Mouse (Mus musculus) adrenal gland, postnatal 10 days (tissue): ENCODE data around the gene Furin. TPM values are rescaled to one million over a fixed set of nuclear protein-coding genes. Genes with fewer than 3 reads are reported as not detected.
"Not testable (repeated sequence)": the region's sequence is repeated elsewhere in the genome, so short reads cannot be mapped to it uniquely, and the experiment has no call there.

Source experiments
- DNase-seq: peaks from one replicate; pipeline ENCODE4 v3.0.0; 2021; ENCODE audit warnings: mixed read lengths
- total RNA-seq, 2 experiments: library from RNA; stranded (reverse); gene quantifications; 2 replicates each; pipeline ENCODE4 v1.2.3; 2021

Gene Furin
- total RNA-seq, 2 experiments from 2014 or later, result 113 to 129 TPM

DNA sequence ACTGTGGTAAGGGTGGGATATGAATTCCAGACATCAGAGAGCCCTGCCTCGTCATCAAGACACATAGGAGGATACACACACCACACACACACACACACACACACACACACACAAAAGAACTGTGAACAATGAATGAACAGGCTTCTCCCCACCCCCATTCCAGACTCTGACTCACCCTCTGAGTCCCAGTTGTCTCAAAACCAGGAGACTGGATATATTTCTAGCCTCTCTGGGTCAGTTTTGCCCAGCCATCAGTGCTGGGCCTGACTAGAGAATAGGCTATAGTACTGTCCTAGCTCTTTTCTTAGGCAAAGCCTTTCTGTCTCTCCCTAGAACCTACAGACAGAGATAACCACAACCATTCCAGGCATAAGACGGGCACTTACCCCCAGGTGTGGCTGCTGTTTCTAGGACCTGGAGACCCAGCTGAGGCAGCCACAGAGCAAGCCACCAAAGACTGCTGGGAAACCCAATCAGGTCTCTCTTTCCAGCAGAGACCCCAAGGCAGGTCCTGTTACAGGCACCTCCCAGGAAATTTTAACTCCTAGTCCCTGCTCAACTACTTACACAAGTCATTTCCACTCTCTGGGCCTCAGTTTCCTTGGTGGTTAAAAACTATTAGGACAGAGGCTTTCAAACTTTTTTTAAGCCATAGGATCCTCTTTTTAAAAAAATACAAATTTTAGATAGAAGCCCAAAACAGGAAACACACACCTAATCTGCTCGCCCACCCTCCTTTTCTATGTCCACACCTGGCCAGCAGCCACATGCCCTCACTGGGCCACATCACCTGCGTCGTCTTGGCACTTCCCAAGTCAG is 4.0 kb downstream of the Furin start:
- peak; percentile 65 for DNase-seq

DNA sequence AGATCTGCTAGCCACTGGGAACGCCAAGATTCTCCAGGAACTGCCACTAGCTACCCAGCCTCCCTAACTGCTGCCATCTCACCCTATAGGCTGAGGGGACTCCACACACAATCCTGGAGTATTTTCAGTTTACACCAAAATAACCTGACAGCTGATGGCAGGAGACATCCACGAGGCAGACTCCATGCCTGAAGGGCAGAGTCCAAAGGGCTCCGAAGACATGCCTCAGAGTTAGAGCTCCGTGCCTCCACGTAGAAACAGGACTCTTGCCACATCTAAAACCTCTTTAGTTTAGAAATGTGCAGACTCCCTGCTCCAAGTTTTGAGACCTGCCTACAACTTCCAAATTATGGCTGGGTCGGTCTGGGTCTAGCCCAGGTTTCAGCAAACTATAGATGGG is 4.7 kb downstream of the Furin start:
- no peak for DNase-seq

GRCm38 (mm10) chr7:80400099-80400498 is 5.1 kb downstream of the Furin start:
- DNase-seq, result peak; percentile 85

DNA sequence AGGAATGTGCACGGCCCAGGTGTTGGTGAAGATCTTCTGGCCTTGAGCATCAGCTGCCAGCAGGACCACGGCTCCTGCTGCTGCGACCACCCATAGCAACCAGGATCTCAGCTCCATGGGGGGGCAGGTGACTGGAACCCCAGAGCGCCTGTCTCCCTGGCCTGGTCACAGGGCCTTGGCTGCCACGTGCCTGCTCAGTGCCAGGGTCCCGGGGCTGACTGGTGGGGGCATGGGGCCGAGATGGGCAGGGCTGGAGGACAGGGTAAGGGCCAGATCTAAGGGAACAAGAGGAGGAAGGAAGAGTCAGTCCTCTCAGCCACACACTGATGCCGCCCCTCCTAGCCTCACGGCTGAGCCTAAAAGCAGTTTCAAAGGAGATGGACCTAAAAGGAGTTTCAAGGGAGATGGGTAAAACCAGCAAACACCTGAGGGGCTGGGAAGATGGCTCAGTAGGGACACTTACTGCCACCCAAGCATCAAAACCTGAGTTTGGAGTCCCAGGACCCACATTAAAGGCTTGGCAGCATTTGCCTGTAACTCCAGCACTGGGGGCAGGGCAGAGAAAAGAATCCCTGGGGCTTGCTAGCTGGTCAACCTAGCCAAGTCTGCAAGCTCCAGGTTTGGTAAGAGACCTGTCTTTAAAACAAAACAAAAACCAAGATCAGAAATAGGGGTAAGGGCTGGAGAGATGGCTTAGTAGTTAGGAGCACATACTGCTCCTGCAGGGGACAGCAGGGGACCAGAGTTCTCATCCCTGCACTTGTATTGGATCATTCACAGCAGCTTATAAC is 6.4 kb downstream of the Furin start:
- DNase-seq, result peak; percentile 61

DNA sequence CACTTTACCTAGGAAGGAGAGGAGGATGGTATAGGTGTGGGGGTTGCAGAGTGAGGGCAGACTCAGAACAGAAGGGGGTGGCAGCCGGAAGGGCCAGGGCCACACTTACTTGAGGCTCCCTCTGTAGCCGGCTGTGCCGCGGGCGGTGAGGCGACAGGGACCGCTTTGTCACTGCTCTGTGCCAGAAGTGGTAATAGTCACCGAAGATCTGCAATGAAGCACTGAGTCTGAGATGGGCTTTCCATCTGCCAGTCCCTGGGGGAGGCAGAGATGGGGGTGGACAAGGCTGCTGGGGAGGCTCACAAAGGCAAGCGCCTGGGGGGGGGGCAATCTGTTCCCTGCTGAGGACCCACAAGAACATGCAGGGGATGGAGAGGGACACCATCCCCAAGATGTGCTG is 7.2 kb downstream of the Furin start:
- DNase-seq, result no peak

DNA sequence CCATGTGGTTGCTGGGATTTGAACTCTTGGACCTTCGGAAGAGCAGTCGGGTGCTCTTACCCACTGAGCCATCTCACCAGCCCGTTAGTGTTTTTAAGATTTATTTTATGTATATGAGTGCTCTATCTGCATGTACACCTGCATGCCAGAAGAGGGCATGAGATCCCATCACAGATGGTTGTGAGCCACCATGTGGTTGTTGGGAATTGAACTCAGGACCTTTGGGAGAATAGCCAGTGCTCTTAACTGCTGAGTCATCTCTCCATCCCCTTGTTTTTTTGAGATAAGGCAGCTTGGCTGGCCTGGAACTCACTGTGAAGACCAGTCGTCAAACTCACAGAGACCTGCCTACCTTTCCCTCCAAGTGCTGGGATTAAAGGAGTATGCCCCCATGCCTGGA is 8.8 kb downstream of the Furin start:
- not testable (repeated sequence) for DNase-seq

GRCm38 (mm10) chr7:80394600-80394999 is 10.6 kb downstream of the Furin start:
- DNase-seq, result no peak

GRCm38 (mm10) chr7:80392119-80392518 is 13.1 kb downstream of the Furin start:
- no peak for DNase-seq

DNA sequence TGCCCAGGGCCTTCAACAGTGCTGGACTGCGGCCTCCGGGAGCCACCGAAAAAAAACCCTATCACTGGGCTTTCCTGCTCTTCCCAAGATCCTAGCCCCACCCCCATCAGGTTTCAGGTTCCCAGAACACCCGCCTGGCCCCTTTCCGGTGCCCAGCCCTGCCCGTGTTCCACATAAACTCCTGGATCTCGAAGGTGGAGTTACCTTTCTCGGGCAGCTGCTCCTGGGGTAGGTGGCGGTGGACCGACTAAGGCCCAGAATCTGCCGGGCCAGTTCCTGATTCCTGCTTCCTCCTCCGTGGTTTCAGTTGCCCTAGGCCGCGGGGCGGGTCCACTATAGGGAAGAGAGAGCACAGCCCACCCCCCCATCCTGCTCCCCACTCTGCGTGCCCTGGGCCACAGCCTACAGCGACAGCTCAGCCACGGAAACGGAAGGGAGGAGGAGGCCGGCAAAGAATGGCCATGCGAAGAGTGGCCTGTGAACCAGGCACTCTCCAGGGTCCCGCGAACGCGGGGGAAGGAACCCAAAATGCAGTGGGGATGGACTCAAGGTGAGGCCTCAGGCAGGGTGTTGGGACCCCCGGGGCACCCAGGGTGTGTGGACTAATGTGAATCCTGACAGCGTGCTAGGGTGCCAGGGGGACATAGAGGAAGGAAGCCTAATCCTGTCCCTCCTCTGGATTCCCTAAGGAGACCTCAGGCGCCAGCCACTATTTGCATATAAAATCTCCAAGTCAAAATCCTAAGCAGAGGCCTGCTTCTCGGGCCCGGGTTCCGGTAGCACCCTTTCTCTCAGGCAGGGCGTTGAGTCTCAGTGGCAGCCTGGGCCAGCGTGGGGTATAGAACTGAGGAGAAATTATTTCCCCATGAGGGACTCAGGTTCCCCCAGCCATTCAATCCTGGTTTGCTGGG is 17.3 kb downstream of the Furin start, which contains the start of gene Fes:
Fes (minus strand) TSS at position 314 of the 911 bp plus-strand sequence.
- peak; percentile 71 for DNase-seq

DNA sequence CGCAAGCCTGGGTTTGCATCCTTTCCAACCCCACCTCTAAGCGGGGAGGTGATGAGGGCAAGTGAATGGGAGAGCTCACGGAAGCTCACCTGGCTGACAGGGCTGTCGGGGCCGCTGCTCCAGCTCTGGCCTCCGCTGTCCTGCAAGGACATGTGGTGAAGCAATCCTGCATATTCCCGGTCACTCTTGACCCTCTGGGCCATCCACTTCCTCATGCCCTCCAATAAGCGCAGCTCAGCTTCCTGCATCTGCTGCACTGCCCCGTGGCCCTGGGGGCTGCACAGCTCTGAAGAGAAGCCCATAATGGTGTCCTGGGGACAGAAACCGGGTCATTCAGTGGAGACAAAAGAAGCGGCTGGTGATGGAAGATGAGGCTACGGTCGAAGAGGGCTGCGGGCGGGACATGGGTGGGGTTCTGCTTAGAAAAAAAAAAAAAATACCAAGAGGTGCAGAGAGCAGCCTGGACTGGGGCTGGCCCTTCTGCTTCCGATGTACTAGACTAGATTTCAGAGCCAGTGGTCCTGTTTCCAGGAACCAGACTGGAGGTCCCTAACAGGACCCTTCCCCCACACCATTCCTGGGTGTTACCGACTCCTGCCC is 18.1 kb downstream of the Furin start:
- DNase-seq, result peak; percentile 41

- peak; percentile 96 for DNase-seq
Measured at GRCm38 (mm10) chr7:80386235-80386930, 18.9 kb downstream of the Furin start.

GRCm38 (mm10) chr7:80382919-80383318 is 22.3 kb downstream of the Furin start:
- no peak for DNase-seq

DNA sequence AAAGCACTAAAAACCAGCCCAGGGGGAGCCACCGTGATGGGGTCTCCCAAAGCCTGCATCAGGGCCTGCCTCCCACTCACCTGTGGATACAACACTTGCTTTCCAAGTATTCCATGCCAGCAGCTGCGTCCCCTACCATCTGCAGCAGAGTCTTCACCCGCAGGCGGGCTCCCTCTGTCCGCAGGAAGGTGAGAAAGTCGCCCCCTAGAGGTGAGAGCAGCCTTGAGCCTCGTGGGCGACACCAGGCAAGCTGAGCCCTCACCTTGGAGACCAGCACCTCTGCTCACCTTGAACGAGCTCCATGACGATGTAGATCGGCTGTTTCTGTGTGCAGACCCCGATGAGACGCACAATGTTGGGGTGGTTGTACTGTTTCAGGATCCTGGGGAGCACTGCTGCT is 25.7 kb downstream of the Furin start:
- peak; percentile 57 for DNase-seq

GRCm38 (mm10) chr7:80377471-80377870 is 27.8 kb downstream of the Furin start:
- peak; percentile 83 for DNase-seq

GRCm38 (mm10) chr7:80376192-80376591 is 29.0 kb downstream of the Furin start:
- no peak for DNase-seq

- DNase-seq, result no peak
Measured at GRCm38 (mm10) chr7:80375376-80376039, 29.7 kb downstream of the Furin start.

DNA sequence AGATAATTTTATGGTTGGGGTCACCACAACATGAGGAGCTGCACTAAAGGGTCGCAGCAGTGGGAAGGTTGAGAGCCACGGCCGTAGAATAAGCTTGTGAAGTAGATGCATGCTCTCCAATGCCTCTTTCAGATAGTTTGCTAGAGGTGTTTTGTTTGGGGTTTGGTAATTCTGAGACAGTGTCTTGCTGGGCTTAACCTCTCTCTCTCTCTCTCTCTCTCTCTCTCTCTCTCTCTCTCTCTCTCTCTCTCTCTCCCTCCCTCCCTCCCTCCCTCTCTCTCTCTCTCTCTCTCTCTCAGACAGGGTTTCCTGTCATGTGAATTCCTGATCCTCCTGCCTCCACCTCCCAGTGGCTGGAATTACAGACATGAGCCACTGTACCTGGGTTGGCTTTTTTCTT is 30.5 kb downstream of the Furin start:
- DNase-seq, result no peak

- DNase-seq, result no peak
Measured at GRCm38 (mm10) chr7:80374280-80374679, 31.0 kb downstream of the Furin start.

DNA sequence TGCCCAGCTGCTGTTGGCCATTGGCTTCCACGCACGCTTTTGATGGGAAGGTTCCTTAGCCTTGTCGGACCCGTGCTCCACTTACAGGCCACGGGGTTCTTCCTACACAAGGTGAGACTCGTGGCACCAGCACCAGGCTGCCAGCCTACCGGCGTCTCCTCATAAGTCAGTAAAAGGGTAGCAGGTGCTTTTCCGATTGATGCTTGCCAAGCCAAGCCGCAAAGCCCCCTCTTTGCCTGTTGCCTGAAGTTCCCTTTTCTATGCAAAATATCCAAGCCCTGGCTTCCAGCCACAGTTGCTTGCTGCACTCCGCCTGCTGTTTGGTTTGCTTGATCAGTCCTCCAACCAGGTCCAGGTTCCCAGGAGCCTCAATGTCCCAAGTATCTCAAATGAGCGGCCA is 31.4 kb downstream of the Furin start:
- no peak for DNase-seq

GRCm38 (mm10) chr7:80373352-80373751 is 31.9 kb downstream of the Furin start:
- DNase-seq, result no peak

DNA sequence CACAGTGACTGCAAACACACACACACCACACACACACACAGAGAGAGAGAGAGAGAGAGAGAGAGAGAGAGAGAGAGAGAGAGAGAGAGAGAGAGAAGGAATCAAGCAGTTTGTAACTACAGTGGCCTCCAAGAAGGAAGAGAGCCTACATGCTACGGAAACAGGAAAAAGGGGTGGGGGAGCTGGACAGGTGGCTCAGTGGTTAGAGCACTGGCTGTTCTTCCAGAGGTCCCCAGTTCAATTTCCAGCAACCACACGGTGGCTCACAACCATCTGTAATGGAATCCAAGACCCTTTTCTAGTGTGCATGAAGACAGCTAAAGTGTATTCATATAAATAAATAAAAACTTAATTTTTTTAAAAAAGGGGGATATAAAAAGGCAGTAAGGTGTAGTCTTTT is 32.6 kb downstream of the Furin start:
- DNase-seq, result no peak
